Mouse (Mus musculus) heart, postnatal 14 days (tissue): ENCODE measurements at regions not wholly inside any gene's neighbourhood (a gene's known extent, or its start where the extent isn't known, plus 50 kb on each side); places are given as distances from the start of the nearest gene placed in this dataset.
"Not testable (repeated sequence)": the region's sequence is repeated elsewhere in the genome, so short reads cannot be mapped to it uniquely, and the experiment has no call there.

ENCODE experiments used
- DNase-seq, 2 experiments: peaks; one replicate each; pipeline ENCODE4 v3.0.0; 2021 to 2022
- intact Hi-C: fragments of 180-260 bp; cut with DNase I; formaldehyde crosslinking; loops from one replicate; pipeline ENCODE4 v1.15.1; 2025

DNA sequence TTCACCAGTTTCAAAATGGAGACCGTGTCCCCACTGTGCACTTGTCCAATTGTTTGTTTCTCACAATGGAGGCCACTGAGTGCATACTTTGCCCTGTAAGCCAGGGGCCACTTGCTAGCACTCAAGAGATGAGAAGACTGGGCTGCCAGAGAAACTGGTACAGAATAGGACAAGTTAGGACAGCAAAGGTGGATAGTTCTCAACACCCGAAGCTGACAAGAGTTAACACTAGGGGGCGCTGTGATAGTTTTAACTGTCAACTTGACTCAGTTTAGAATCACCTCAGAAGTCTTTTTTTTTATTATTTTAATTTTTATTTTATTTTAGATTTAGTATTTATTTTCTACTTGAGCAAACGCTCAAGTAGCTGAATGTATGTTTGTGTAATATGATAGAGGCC is 188.2 kb upstream of the Asap2 start:
- intact Hi-C loops, DNase-seq: not testable (repeated sequence)

DNA sequence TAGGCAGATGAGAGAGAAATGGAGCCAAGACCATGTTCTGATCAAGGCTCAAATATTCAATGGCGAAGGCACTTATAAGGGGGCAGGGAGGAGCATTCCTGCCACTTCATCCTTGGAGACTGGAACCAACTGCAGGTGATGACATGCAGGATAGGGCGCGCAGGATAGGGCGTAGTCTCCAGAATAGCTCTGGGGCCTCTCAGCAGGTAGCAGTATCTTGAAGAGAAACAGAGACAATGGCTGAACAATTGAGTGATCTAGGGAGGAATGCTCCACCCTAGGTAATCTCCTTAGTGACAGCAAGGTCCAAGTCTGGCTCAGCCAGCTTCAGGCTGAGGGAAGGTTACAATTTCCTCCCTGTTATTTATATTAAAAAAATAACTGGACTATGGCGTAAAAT is 184.8 kb upstream of the Asap2 start:
- DNase-seq, intact Hi-C loops: not testable (repeated sequence)

DNA sequence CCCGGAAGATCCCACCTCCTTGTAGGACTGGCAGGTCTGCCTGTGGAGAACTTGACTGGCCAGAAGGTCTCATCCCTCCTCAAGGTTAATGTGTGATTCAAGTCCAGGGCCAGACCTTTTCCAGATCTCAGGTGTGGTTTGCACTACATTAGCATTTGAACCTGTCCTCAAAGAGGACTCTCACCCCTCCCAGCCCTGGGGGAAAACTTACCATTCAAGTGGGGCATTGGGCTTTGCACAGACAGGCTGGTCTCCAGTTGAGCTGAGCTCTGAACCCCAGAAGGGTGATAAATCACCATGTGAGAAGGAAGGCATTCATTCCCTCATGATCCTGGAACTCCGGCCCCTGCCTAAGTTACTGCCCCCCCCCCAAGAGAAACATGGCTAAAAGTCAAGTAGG is 183.6 kb upstream of the Asap2 start:
- no peak for DNase-seq
- intact Hi-C loops, result no loop called here

DNA sequence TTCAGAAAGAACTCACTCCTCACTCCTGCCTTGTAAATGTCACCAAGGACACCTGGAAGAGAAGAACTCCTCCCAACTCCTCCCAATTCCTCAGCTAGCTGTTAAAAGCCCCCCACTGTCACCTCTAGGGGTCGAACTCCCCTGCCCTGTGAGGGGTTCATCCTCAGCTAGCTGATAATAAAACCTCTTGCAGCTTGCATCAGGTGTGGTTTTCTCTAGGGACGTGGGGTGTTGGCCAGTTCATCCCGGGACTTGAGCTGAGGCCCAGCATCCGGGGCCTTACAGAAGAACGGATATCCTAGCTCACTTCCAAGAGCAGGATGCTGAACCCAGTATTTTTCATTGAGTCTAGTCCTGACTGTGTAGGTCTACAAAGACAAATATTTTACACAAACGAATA is 176.4 kb upstream of the Asap2 start:
- DNase-seq, intact Hi-C loops: not testable (repeated sequence)

DNA sequence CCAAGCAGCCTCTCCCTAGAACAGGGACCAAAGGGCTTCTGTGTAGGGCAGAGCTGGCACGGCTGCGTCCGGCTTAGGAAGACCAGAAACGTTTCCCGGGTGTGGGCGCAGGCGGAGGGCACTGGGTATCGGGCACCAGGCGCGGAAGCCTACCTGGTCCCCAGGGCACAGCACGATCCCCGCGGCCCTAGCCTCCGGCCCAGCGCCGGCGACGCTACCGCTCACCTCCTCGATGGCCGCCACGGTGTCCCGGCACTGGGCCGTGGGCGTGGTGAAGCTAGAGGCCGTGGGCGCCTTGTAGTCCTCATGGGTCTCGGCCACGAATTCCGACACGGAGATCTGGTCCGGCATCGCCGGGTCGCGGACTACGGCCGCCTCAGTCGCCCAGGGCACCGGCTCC is 175.1 kb upstream of the Asap2 start:
- peak in 1 of 2 experiments; percentile 0 for DNase-seq
- intact Hi-C loops, result not testable (repeated sequence)

DNA sequence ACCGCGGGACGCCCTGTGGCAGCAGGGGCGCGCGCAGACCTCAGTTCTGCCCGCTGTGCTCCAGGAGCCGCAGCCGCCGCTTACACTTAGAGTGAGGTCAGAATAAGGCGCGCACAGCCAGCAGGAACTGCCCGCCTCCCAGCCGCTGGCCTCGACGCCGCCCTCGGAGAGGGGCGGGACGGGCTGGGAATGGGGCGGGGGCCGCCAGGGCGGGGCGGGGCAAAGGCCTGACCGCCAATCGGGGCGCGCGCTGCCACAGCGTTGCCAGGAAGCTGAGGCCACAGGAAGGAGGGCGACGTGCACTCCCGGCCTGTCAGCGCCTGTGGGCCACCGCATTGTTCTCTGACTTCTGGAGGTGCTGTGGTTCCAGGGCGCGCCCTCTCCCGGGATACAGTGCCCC is 174.7 kb upstream of the Asap2 start:
- intact Hi-C loops, result no loop called here

DNA sequence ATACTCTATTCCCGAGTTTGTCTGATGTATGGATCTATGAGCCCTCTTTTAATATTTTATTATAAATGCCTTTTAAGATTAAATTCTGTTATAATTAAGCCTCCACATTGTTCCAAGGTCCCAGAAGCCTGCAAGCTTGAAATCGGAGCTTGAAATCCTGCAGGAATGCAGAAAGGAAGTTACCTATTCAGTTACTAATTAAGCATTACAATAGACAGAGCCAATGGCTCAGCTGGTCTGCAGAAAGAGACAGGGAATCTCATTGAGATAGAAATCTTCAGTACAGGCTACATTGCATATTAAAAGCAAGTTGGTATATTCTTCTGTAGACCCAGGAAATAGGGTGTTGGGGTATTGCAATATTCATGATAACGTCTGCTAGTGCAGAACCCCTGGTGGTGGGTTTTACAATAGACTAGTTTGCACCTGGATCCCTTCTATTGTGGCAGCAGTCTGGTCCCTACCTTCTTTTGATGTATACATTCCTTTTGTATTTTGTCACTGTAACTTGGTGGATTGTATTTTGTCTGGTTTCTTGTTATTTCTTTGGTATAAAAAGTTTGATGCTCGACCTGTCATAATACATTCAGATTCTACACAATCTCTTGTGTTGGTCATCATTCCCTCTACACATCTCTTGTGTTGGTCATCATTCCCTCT is 146.5 kb upstream of the Asap2 start:
- DNase-seq, intact Hi-C loops: not testable (repeated sequence)

More for the DNA sequence above, 174.7 kb upstream of the Asap2 start:
- DNase-seq, result peak; percentile 78 to 82

DNA sequence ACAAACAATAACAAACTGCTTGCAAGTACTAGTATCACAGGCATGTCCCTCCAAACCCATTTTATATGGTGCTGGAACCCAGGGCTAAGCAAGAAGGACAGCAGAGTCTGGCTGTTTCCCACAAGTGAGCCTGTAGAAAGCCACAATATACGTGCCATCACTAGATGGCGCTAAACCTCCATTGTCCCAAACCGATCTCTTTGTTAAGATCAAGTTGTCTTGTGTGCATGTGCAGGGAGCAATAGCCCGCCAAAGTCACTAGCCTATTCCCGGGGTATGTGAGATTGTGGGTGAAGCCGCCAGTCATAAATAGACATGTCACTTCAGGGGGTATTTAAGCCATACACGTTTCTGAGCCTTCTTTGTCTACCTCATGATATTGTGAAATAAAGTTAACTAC is 145.4 kb upstream of the Asap2 start:
- intact Hi-C loops, result not testable (repeated sequence)
- peak; percentile 13 to 46 for DNase-seq

DNA sequence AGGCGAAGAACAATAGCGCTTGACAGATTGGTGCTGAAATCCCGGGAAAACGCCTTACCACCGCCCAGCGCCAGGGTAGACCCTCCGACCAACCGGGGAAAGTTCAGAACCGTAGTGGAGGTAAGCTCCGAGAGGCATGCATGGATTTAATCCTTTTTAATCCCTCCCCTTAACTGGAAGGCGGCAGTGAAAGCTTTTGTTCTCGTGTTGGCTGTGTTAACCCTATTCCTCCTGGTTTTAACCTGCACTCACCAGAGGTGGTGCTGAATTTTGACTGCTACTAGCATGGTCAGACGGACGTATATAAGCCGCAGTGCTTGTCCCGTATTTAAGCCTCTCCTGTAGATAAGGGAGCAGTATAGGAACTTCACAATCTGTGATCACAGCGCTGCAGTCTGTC is 145.0 kb upstream of the Asap2 start:
- no peak for DNase-seq
- intact Hi-C loops, result no loop called here

DNA sequence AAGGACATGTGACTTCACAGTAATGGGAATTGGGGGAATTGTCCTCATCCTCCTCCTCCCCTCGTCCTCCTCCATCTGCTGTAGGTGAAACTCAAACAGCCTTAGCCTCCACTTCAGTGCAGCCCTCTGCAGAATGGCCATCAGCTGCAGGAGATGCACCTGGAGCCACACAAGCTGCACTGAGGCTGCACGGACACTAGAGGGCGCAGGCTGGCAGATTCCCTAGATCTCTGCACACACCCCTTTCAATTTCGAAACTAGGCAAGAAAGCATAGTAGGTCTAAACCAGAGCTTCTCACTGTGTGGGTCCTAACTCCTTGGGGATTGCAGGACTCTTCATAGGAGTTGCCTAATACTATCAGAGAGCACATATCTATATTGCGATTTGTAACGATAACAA is 106.2 kb upstream of the Asap2 start:
- intact Hi-C loops, DNase-seq: not testable (repeated sequence)

DNA sequence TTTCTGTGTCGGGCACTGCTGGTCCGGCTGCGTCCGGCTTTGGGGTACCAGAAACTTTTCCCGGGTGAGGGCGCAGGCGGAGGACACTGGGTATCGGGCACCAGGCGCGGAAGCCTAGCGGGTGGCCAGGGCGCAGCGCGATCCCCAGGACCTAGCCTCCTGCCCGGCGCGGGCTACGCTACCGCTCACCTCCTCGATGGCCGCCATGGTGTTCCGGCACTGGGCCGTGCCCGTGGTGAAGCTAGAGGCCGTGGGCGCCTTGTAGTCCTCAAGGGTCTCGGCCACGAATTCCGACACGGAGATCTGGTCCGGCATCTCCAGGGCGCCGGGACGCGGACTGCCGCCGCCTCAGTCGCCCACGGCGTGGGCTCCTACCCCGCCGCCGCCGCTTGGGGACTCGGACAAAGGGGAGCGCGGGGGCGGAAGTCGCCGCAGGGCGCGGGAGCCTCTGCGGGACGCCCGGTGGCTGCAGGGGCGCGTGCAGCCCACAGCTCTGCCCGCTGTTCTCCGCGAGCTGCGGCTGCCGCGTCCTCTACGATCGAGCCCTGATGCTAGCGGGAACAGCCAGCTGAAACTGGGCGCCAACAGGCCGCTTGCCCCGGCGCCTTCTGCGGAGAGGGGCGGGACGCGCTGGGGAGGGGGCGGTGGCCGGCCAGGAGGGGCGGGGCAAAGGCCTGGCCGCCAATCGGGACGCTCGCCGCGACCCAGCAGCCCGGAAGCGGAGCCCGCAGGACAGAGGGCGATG is 69.4 kb upstream of the Asap2 start:
- DNase-seq, result peak; percentile 77 to 78
- intact Hi-C loops, result not testable (repeated sequence)

DNA sequence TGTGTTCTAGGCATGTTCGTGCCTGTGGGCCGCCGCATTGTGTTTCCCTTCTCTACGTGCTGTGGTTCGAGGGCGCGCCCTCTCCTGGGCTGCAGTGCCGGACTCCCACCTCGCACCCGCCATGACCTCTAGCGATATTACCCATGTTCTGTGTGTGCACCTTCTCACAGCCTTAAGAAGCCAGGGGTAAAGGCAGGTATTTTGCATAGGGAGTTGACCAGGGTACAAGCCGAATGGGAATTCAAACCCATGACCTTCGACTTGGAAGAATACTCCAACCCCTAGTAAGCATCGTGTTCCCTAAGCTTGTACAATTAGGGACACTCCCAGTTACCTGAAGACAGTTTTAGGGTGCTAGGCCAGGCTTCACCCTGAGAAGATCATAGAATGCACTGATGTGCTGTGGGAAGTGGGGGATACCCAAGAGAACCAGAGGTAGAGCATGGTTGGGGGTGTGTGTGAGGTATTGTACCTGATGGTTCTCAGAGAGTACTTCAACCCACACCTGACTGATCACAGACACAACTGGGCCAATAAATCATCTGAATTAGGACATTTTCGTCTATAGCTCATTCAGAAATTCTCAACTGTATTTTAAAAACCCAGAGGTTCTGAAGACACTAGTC is 68.7 kb upstream of the Asap2 start:
- DNase-seq, intact Hi-C loops: not testable (repeated sequence)

DNA sequence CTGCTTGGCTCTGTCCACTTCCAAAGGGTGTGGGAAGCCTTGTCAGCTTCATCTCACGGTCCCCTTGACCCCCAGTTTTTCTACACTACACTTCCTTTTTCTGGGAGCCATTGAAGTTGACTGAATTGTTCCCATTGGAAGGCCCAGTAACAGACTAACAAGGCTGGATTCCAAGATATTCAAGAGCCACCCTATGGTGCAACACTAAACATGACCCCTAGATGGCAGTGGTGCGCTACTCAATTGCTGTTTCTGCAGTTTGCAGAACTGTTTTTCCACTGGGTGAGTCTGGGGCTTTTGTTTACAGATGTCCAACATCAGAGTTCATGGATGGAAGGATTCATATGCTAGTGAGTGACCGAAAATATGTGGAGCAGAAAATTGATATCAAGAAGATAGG is 61.3 kb upstream of the Asap2 start:
- intact Hi-C loops, result not testable (repeated sequence)
- DNase-seq, result peak; percentile 26 to 33
